Mouse (Mus musculus): ENCODE measurements around the gene Nccrp1.

DNA sequence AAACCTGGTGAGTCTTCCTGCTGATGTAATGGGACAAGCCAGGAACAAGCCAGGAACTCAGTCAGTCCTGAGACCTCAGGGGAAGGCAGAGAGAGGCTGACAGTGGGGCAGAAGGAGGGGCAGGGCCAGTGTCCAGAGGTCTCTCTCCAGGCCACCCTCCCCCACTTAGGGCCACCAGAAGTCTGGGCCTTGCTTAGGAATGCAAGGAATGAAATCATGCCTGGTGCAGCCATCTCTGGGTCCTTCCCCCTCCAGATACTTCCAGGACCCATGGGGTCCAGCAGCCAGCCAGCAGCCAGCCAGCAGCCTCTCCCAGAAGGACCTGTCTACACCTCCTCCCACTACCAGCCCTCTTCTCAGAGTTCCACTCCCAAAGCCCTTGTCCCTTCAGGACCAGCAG lies 40.6 kb upstream of the Nccrp1 start:
- TF ChIP-seq EP300 (IDR thresholded peaks at IDR 0.05; ENCODE audit: low read depth) (no peak), CTCF (IDR thresholded peaks at IDR 0.05; ENCODE audit: low read depth) (no peak)

Data from heart, postnatal 0 days (tissue).